ENCODE assay signal across 26 mouse cellular contexts in genomic region chr1:170850637-170851624, GRCm38 (mm10). TPM values are rescaled to one million over a fixed set of nuclear protein-coding genes. Genes with fewer than 3 reads are reported as not detected.
A peak's percentile ranks its signal among the peaks of the same experiment; 100 is the strongest.
DNase-seq lines count a peak whose midpoint lies in the region; ATAC-seq and TF ChIP-seq lines count a peak whose summit lies in the region.
"Had no signal": no experiment of that assay in that cellular context is flagged by ENCODE, and none has a peak within 500 bp of the region (broad histone marks: within the 10 kb centered on the region; RNA-seq: fewer than 3 reads in every experiment).

No protein-coding gene starts in this region.

- H3K4me2 ChIP-seq in heart, embryonic 14.5 days (ENCODE audit: low read length) = peak overlapping the region; percentile 52
- H3K4me2 ChIP-seq in liver, embryonic 11.5 days = peak overlapping the region; percentile 36
- H3K4me2 ChIP-seq: embryonic facial prominence, embryonic 13.5 days; forebrain, embryonic 12.5 days; hindbrain, embryonic 12.5 days; limb, embryonic 15.5 days; lung, embryonic 15.5 days; neural tube, embryonic 13.5 days had no signal

- no peaks in the 10 kb centered on the region for H3K9me3 ChIP-seq in heart, embryonic 14.5 days (ENCODE audit: control insufficient read depth, low read length)
- no peaks in the 10 kb centered on the region for H3K9me3 ChIP-seq in megakaryocyte, embryonic 14.5 days
- H3K9me3 ChIP-seq in liver, embryonic 11.5 days (ENCODE audit: control insufficient read depth, low read length) = no peaks in the 10 kb centered on the region
- H3K9me3 ChIP-seq: embryonic facial prominence, embryonic 13.5 days; forebrain, embryonic 12.5 days; hindbrain, embryonic 12.5 days; limb, embryonic 15.5 days; lung, embryonic 15.5 days; midbrain, embryonic 10.5 days; neural tube, embryonic 13.5 days had no signal

- peaks cover 17% of the 10 kb centered on the region; the same call in 1 of the 2 replicates for H3K36me3 ChIP-seq in heart, embryonic 14.5 days (ENCODE audit: control insufficient read depth, insufficient read depth, low read length)
- H3K36me3 ChIP-seq in heart, adult 2 months (ENCODE audit: control insufficient read depth, insufficient read depth, low read length) = peaks cover 6% of the 10 kb centered on the region
- H3K36me3 ChIP-seq in megakaryocyte, embryonic 14.5 days (replicated peaks; ENCODE audit: low read length) = peaks cover 70% of the 10 kb centered on the region
- H3K36me3 ChIP-seq in liver, embryonic 11.5 days (ENCODE audit: control insufficient read depth, insufficient read depth, low read length) = no peaks in the 10 kb centered on the region
- H3K36me3 ChIP-seq in macrophage (ENCODE audit: inconsistent target) = peaks cover 11% of the 10 kb centered on the region; the same call in 1 of the 2 replicates

- no peak for TF ChIP-seq POLR2A in heart, adult 2 months (IDR thresholded peaks at IDR 0.05; ENCODE audit: insufficient read depth, low read depth, low read length)

- peak overlapping the region in 1 of 2 experiments; percentile 30; a peak in 2 of 4 replicates for H3K27ac ChIP-seq in heart, embryonic 14.5 days (replicated peaks in 1 of 2; ENCODE audit: control insufficient read depth in 1 of 2, insufficient read depth in 1 of 2, low read depth in 2 of 2, low read length in 2 of 2)
- H3K27ac ChIP-seq in heart, adult 2 months = no peak overlapping the region
- peak overlapping the region; percentile 56 for H3K27ac ChIP-seq in liver, embryonic 11.5 days (ENCODE audit: low read depth, low read length)
- H3K27ac ChIP-seq in macrophage = peak overlapping the region; percentile 39; the same call in 1 of the 2 replicates
- H3K27ac ChIP-seq: embryonic facial prominence, embryonic 13.5 days; forebrain, embryonic 12.5 days; hindbrain, embryonic 12.5 days; limb, embryonic 15.5 days; lung, embryonic 15.5 days; midbrain, embryonic 10.5 days; neural tube, embryonic 13.5 days had no signal

- H3K4me1 ChIP-seq in heart, embryonic 14.5 days (ENCODE audit: control insufficient read depth in 2 of 2, insufficient read depth in 2 of 2, low read length in 2 of 2) = peaks cover 9 to 19% of the 10 kb centered on the region in 2 experiments
- H3K4me1 ChIP-seq in heart, adult 2 months (ENCODE audit: control insufficient read depth, insufficient read depth, low read length) = peaks cover 2% of the 10 kb centered on the region
- H3K4me1 ChIP-seq in megakaryocyte, embryonic 14.5 days = peaks cover 86% of the 10 kb centered on the region
- H3K4me1 ChIP-seq in liver, embryonic 11.5 days (replicated peaks; ENCODE audit: control insufficient read depth, insufficient read depth, low read length) = peaks cover 23% of the 10 kb centered on the region
- H3K4me1 ChIP-seq: forebrain, embryonic 12.5 days; hindbrain, embryonic 12.5 days; limb, embryonic 15.5 days had no signal

- TF ChIP-seq CTCF in heart, adult 2 months (IDR thresholded peaks at IDR 0.05) = no peak

- H3K79me2 ChIP-seq in heart, adult 2 months (replicated peaks; ENCODE audit: control insufficient read depth, insufficient read depth, low read length) = no peaks in the 10 kb centered on the region
- peaks cover 69% of the 10 kb centered on the region for H3K79me2 ChIP-seq in macrophage (ENCODE audit: inconsistent target)

- DNase-seq in heart, adult 2 months = no peak
- DNase-seq in liver, embryonic 11.5 days (ENCODE audit: low spot score) = no peak
- DNase-seq in thymus, postnatal 10 days (ENCODE audit: low spot score in 2 of 2) = no peak
- DNase-seq: adrenal gland, postnatal 14 days; cerebellum, adult 8-10 months; cerebellum, postnatal 36 days; embryo, embryonic 11 days; gastrocnemius, postnatal 36 days; kidney, adult 11 months; left cerebral cortex, postnatal 4 days; lung, postnatal 36 days; retina, postnatal 1 day had no signal

- 43% methylated on average over 23 of the region's 23 CpGs for WGBS in heart, embryonic 14.5 days
- 77% methylated on average over 23 of the region's 23 CpGs for WGBS in heart, adult 2 months
- WGBS in liver, embryonic 11.5 days = 71% methylated on average over 23 of the region's 23 CpGs
- WGBS in macrophage (ENCODE audit: missing documents) = 97% methylated on average over 19 of the region's 23 CpGs

- TF ChIP-seq EP300 in heart, adult 2 months (IDR thresholded peaks at IDR 0.05; ENCODE audit: insufficient read depth, low read depth, low read length) = no peak

- intact Hi-C loops in heart, adult 2 months (cut with DNase I) = no loop called here

- H3K27me3 ChIP-seq in heart, embryonic 14.5 days (ENCODE audit: control insufficient read depth, insufficient read depth, low read length) = no peaks in the 10 kb centered on the region
- no peaks in the 10 kb centered on the region for H3K27me3 ChIP-seq in heart, adult 2 months (ENCODE audit: control insufficient read depth, insufficient read depth, low read length)
- no peaks in the 10 kb centered on the region for H3K27me3 ChIP-seq in megakaryocyte, embryonic 14.5 days (replicated peaks)
- H3K27me3 ChIP-seq in liver, embryonic 11.5 days (replicated peaks; ENCODE audit: control insufficient read depth, insufficient read depth, low read length) = no peaks in the 10 kb centered on the region
- H3K27me3 ChIP-seq: embryonic facial prominence, embryonic 13.5 days; forebrain, embryonic 12.5 days; hindbrain, embryonic 12.5 days; limb, embryonic 15.5 days; lung, embryonic 15.5 days; neural tube, embryonic 13.5 days had no signal

- H3K9ac ChIP-seq in heart, embryonic 14.5 days (ENCODE audit: low read length) = peak overlapping the region; percentile 21; the same call in 1 of the 2 replicates
- no peak overlapping the region for H3K9ac ChIP-seq in heart, adult 2 months (ENCODE audit: low read depth, low read length)
- no peak overlapping the region for H3K9ac ChIP-seq in liver, embryonic 11.5 days (ENCODE audit: low read depth, low read length)
- H3K9ac ChIP-seq: embryonic facial prominence, embryonic 13.5 days; forebrain, embryonic 12.5 days; hindbrain, embryonic 12.5 days; limb, embryonic 15.5 days; lung, embryonic 15.5 days; neural tube, embryonic 13.5 days had no signal

- no peak overlapping the region for H3K4me3 ChIP-seq in heart, embryonic 14.5 days (ENCODE audit: control insufficient read depth in 1 of 2, insufficient read depth in 1 of 2, low read depth in 1 of 2, low read length in 2 of 2)
- no peak overlapping the region for H3K4me3 ChIP-seq in heart, adult 2 months
- peak overlapping the region; percentile 65 for H3K4me3 ChIP-seq in megakaryocyte, embryonic 14.5 days (replicated peaks)
- H3K4me3 ChIP-seq in liver, embryonic 11.5 days (ENCODE audit: low read depth, low read length) = no peak overlapping the region
- no peak overlapping the region for H3K4me3 ChIP-seq in macrophage (ENCODE audit: inconsistent target)
- H3K4me3 ChIP-seq: embryonic facial prominence, embryonic 13.5 days; erythroblast, embryonic 14.5 days; forebrain, embryonic 12.5 days; hindbrain, embryonic 12.5 days; limb, embryonic 15.5 days; lung, embryonic 15.5 days; midbrain, embryonic 10.5 days; myocyte; neural tube, embryonic 13.5 days had no signal

- no peak for ATAC-seq in heart, embryonic 14.5 days (ENCODE audit: insufficient number of reproducible peaks, insufficient read depth, low FRiP score, low read depth)
- no peak for ATAC-seq in megakaryocyte, adult 5-6 weeks (ENCODE audit: poor library complexity, severe bottlenecking)
- ATAC-seq in liver, embryonic 11.5 days (replicated peaks; ENCODE audit: low FRiP score) = peak; percentile 35
- ATAC-seq: midbrain, embryonic 16.5 days had no signal

RNA-seq across cellular contexts. Expression of gene Atf6, which starts 16.6 kb away (rescaled TPM):
- polyA plus RNA-seq in heart, embryonic 14.5 days (2014; fragmentation: Nextera tagmentation; extraction: Ambion mirVana) = 14.4 and 16.0 TPM in 2 replicates
- total RNA-seq in heart, adult 2 months (2021) = 10 to 100 TPM; 62.6 to 82.3 TPM
- 22.0 and 44.5 TPM in 2 replicates for polyA plus RNA-seq in heart, adult 2 months (2012; rRNA removed)
- 3.1 and 4.8 TPM in 2 replicates for polyA plus RNA-seq in megakaryocyte, embryonic 14.5 days (2012; ENCODE audit: insufficient read depth, low replicate concordance)
- total RNA-seq in megakaryocyte, adult 5-6 weeks (2015) = 35.9 and 38.4 TPM in 2 replicates
- 35.1 and 39.4 TPM in 2 replicates for total RNA-seq in megakaryocyte, adult 5-6 weeks (2017)
- 11.5 and 12.4 TPM in 2 replicates for polyA plus RNA-seq in liver, embryonic 11.5 days (2014; fragmentation: Nextera tagmentation; extraction: Ambion mirVana)
- total RNA-seq in macrophage (2018; cell fraction: chromatin; rRNA removed) = 100 to 1,000 TPM in 7 of 26 experiments, 10 to 100 TPM in 19; 32.2 to 113 (median 88.3) TPM
- total RNA-seq in macrophage (2018; cell fraction: cytosol; rRNA removed) = 10 to 100 TPM; 39.2 to 72.1 (median 54.7) TPM
- 100 to 1,000 TPM in 6 of 26 experiments, 10 to 100 TPM in 20; 48.1 to 130 (median 83.2) TPM for total RNA-seq in macrophage (2018; cell fraction: nucleus; rRNA removed)
- polyA plus RNA-seq in macrophage (2018) = 41.4 to 56.5 TPM (median 54.4 TPM) in 3 replicates

RNA-seq across cellular contexts. Expression of gene Gm26620, which starts 33.9 kb away (rescaled TPM):
- polyA plus RNA-seq in heart, embryonic 14.5 days (2014; fragmentation: Nextera tagmentation; extraction: Ambion mirVana) = not detected in 2 replicates
- total RNA-seq in heart, adult 2 months (2021) = under 1 TPM in 1 of 2 experiments, not detected in 1; 0.52 TPM
- 0.53 and 0.61 TPM in 2 replicates for polyA plus RNA-seq in heart, adult 2 months (2012; rRNA removed)
- 3.3 and 14.1 TPM in 2 replicates for polyA plus RNA-seq in megakaryocyte, embryonic 14.5 days (2012; ENCODE audit: insufficient read depth, low replicate concordance)
- total RNA-seq in megakaryocyte, adult 5-6 weeks (2015) = 1.2 TPM in 1 of 2 replicates, not detected in the other
- total RNA-seq in megakaryocyte, adult 5-6 weeks (2017) = not detected in 2 replicates
- 0.62 TPM in 1 of 2 replicates, not detected in the other for polyA plus RNA-seq in liver, embryonic 11.5 days (2014; fragmentation: Nextera tagmentation; extraction: Ambion mirVana)
- 1 to 10 TPM in 9 of 26 experiments, not detected in 17; 1.3 to 2.3 (median 1.5) TPM for total RNA-seq in macrophage (2018; cell fraction: chromatin; rRNA removed)
- 1 to 10 TPM in 2 of 26 experiments, under 1 TPM in 24; 0.21 to 1.2 (median 0.51) TPM for total RNA-seq in macrophage (2018; cell fraction: cytosol; rRNA removed)
- total RNA-seq in macrophage (2018; cell fraction: nucleus; rRNA removed) = 1 to 10 TPM in 7 of 26 experiments, under 1 TPM in 7, not detected in 12; 0.59 to 2.0 (median 1.1) TPM
- polyA plus RNA-seq in macrophage (2018) = 0.43 to 0.62 TPM (median 0.55 TPM) in 3 replicates
- polyA plus RNA-seq: forebrain, embryonic 12.5 days; hindbrain, embryonic 12.5 days had no signal

RNA-seq across cellular contexts. Expression of gene Dusp12, which starts 34.4 kb away (rescaled TPM):
- polyA plus RNA-seq in heart, embryonic 14.5 days (2014; fragmentation: Nextera tagmentation; extraction: Ambion mirVana) = 23.0 and 27.5 TPM in 2 replicates
- total RNA-seq in heart, adult 2 months (2021) = 1 to 10 TPM; 6.8 to 7.0 TPM
- 6.7 and 10.3 TPM in 2 replicates for polyA plus RNA-seq in heart, adult 2 months (2012; rRNA removed)
- polyA plus RNA-seq in megakaryocyte, embryonic 14.5 days (2012; ENCODE audit: insufficient read depth, low replicate concordance) = 2.7 and 7.6 TPM in 2 replicates
- total RNA-seq in megakaryocyte, adult 5-6 weeks (2015) = 7.5 and 10.3 TPM in 2 replicates
- total RNA-seq in megakaryocyte, adult 5-6 weeks (2017) = 5.2 and 5.4 TPM in 2 replicates
- polyA plus RNA-seq in liver, embryonic 11.5 days (2014; fragmentation: Nextera tagmentation; extraction: Ambion mirVana) = 34.8 and 36.7 TPM in 2 replicates
- total RNA-seq in macrophage (2018; cell fraction: chromatin; rRNA removed) = 10 to 100 TPM in 17 of 26 experiments, 1 to 10 TPM in 9; 3.0 to 37.0 (median 17.2) TPM
- 10 to 100 TPM in 17 of 26 experiments, 1 to 10 TPM in 9; 6.9 to 18.6 (median 12.3) TPM for total RNA-seq in macrophage (2018; cell fraction: cytosol; rRNA removed)
- 10 to 100 TPM in 12 of 26 experiments, 1 to 10 TPM in 14; 3.2 to 29.1 (median 9.8) TPM for total RNA-seq in macrophage (2018; cell fraction: nucleus; rRNA removed)
- 9.6 to 14.7 TPM (median 12.1 TPM) in 3 replicates for polyA plus RNA-seq in macrophage (2018)
